Comparison of ENCODE assay signal across 11 mouse cellular contexts in genomic region chr17:73962628-73963043, GRCm38 (mm10). TPM values are rescaled to one million over a fixed set of nuclear protein-coding genes. Genes with fewer than 3 reads are reported as not detected.
DNase-seq lines count a peak whose midpoint lies in the region; TF ChIP-seq lines count a peak whose summit lies in the region.
"Had no signal": no experiment of that assay in that cellular context is flagged by ENCODE, and none has a peak within 500 bp of the region (broad histone marks: within the 10 kb centered on the region; RNA-seq: fewer than 3 reads in every experiment).

No protein-coding gene starts in this region.

- H3K27me3 ChIP-seq in testis, adult 2 months (ENCODE audit: control insufficient read depth, insufficient read depth, low read length): no peaks in the 10 kb centered on the region
- H3K27me3 ChIP-seq: limb, embryonic 12.5 days; midbrain, embryonic 13.5 days had no signal

- DNase-seq in gastrocnemius, adult 18-20 months (ENCODE audit: low spot score): peak; percentile 59
- no peak for DNase-seq in gastrocnemius, postnatal 4 days (ENCODE audit: low spot score in 2 of 2)
- DNase-seq in testis, postnatal 14 days (ENCODE audit: low spot score): no peak
- peak; percentile 39 to 85 for DNase-seq in kidney, postnatal 36 days
- DNase-seq in spleen, adult 18-20 months: no peak
- no peak for DNase-seq in spleen, postnatal 10 days (ENCODE audit: low spot score in 2 of 2)
- no peak for DNase-seq in thymus, adult 18-20 months

- no peak for TF ChIP-seq CTCF in testis, adult 2 months (IDR thresholded peaks at IDR 0.05; ENCODE audit: control insufficient read depth, insufficient read depth, insufficient replicate concordance, low read depth, low read length)

- H3K27ac ChIP-seq in testis, adult 2 months (ENCODE audit: control insufficient read depth, insufficient read depth, low read depth, low read length): peak overlapping the region; percentile 49; the same call in 1 of the 2 replicates
- H3K27ac ChIP-seq: hindbrain, postnatal 0 days; limb, embryonic 12.5 days; midbrain, embryonic 13.5 days had no signal

- no peak overlapping the region for H3K4me3 ChIP-seq in testis, adult 2 months (ENCODE audit: control insufficient read depth, low read depth, low read length)
- H3K4me3 ChIP-seq: limb, embryonic 12.5 days; midbrain, embryonic 13.5 days had no signal

- no peaks in the 10 kb centered on the region for H3K36me3 ChIP-seq in testis, adult 2 months (ENCODE audit: control insufficient read depth, insufficient read depth, low read length)
- H3K36me3 ChIP-seq: limb, embryonic 12.5 days; midbrain, embryonic 13.5 days had no signal

- TF ChIP-seq POLR2A in testis, adult 2 months (IDR thresholded peaks at IDR 0.05; ENCODE audit: control insufficient read depth, low read depth, low read length): no peak

- no peaks in the 10 kb centered on the region for H3K4me1 ChIP-seq in testis, adult 2 months (ENCODE audit: control insufficient read depth, insufficient read depth, low read length)
- H3K4me1 ChIP-seq: midbrain, embryonic 13.5 days had no signal

RNA-seq across cellular contexts. Expression of gene Xdh, which starts 12.6 kb away (rescaled TPM):
- 10 to 100 TPM; 41.3 to 60.9 TPM for total RNA-seq in gastrocnemius, adult 18-20 months (2021)
- total RNA-seq in gastrocnemius, postnatal 4 days (2021): 1 to 10 TPM; 5.6 to 7.6 TPM
- 2.3 and 3.3 TPM in 2 replicates for polyA plus RNA-seq in testis, adult 2 months (2012; rRNA removed)

Comparison
In these comparisons a context has a peak if more than half of its experiments do, and no peak if none do; other contexts are left out.
1. DNase-seq: peak in gastrocnemius, adult 18-20 months (single experiment) and kidney, postnatal 36 days (2 of 2); none in gastrocnemius, postnatal 4 days (0 of 2), testis, postnatal 14 days (single experiment), spleen, adult 18-20 months (0 of 2), spleen, postnatal 10 days (0 of 2) and thymus, adult 18-20 months (0 of 2).
2. RNA of gene Xdh, which starts 12.6 kb away (total RNA-seq): 41.3 to 60.9 TPM in gastrocnemius, adult 18-20 months; 5.6 to 7.6 TPM in gastrocnemius, postnatal 4 days; every median in the first group is over 4 times any median in the second.